Mouse (Mus musculus): ENCODE results near the gene Tinagl1. TPM values are rescaled to one million over a fixed set of nuclear protein-coding genes. Genes with fewer than 3 reads are reported as not detected.

The Tinagl1 gene
- total RNA-seq, 1 experiment from 2014 or later = not detected

GRCm38 (mm10) chr4:130180909-130181602 lies 6.1 kb upstream of the Tinagl1 start:
- ATAC-seq (replicated peaks; ENCODE audit: insufficient number of reproducible peaks, low FRiP score, low TSS enrichment, poor library complexity, severe bottlenecking) = no peak

- ATAC-seq (replicated peaks; ENCODE audit: insufficient number of reproducible peaks, low FRiP score, low TSS enrichment, poor library complexity, severe bottlenecking) = no peak
Measured at GRCm38 (mm10) chr4:130179876-130180275, 5.0 kb upstream of the Tinagl1 start.

- ATAC-seq (replicated peaks; ENCODE audit: insufficient number of reproducible peaks, low FRiP score, low TSS enrichment, poor library complexity, severe bottlenecking) = no peak
Measured at GRCm38 (mm10) chr4:130177536-130177935, 2.6 kb upstream of the Tinagl1 start.

GRCm38 (mm10) chr4:130177087-130177486 lies 2.2 kb upstream of the Tinagl1 start:
- no peak for ATAC-seq (replicated peaks; ENCODE audit: insufficient number of reproducible peaks, low FRiP score, low TSS enrichment, poor library complexity, severe bottlenecking)

- no peak for ATAC-seq (replicated peaks; ENCODE audit: insufficient number of reproducible peaks, low FRiP score, low TSS enrichment, poor library complexity, severe bottlenecking)
Measured at GRCm38 (mm10) chr4:130176156-130176720, 1.3 kb upstream of the Tinagl1 start.

- no peak for ATAC-seq (replicated peaks; ENCODE audit: insufficient number of reproducible peaks, low FRiP score, low TSS enrichment, poor library complexity, severe bottlenecking)
Measured at GRCm38 (mm10) chr4:130174335-130175031, 439 bp downstream of the Tinagl1 start.

GRCm38 (mm10) chr4:130173911-130174311 lies 1.0 kb downstream of the Tinagl1 start:
- ATAC-seq (replicated peaks; ENCODE audit: insufficient number of reproducible peaks, low FRiP score, low TSS enrichment, poor library complexity, severe bottlenecking) = no peak

- ATAC-seq (replicated peaks; ENCODE audit: insufficient number of reproducible peaks, low FRiP score, low TSS enrichment, poor library complexity, severe bottlenecking) = no peak
Measured at GRCm38 (mm10) chr4:130173060-130173822, 1.7 kb downstream of the Tinagl1 start.

GRCm38 (mm10) chr4:130171951-130172765 lies 2.8 kb downstream of the Tinagl1 start:
- no peak for ATAC-seq (replicated peaks; ENCODE audit: insufficient number of reproducible peaks, low FRiP score, low TSS enrichment, poor library complexity, severe bottlenecking)

- ATAC-seq (replicated peaks; ENCODE audit: insufficient number of reproducible peaks, low FRiP score, low TSS enrichment, poor library complexity, severe bottlenecking) = no peak
Measured at GRCm38 (mm10) chr4:130170362-130170761, 4.6 kb downstream of the Tinagl1 start.

GRCm38 (mm10) chr4:130169411-130169971 lies 5.4 kb downstream of the Tinagl1 start:
- ATAC-seq (replicated peaks; ENCODE audit: insufficient number of reproducible peaks, low FRiP score, low TSS enrichment, poor library complexity, severe bottlenecking) = no peak

- ATAC-seq (replicated peaks; ENCODE audit: insufficient number of reproducible peaks, low FRiP score, low TSS enrichment, poor library complexity, severe bottlenecking) = no peak
Measured at GRCm38 (mm10) chr4:130168280-130169183, 6.4 kb downstream of the Tinagl1 start.

GRCm38 (mm10) chr4:130167814-130168213 lies 7.1 kb downstream of the Tinagl1 start:
- no peak for ATAC-seq (replicated peaks; ENCODE audit: insufficient number of reproducible peaks, low FRiP score, low TSS enrichment, poor library complexity, severe bottlenecking)

GRCm38 (mm10) chr4:130167321-130167720 lies 7.6 kb downstream of the Tinagl1 start:
- ATAC-seq (replicated peaks; ENCODE audit: insufficient number of reproducible peaks, low FRiP score, low TSS enrichment, poor library complexity, severe bottlenecking) = no peak

- ATAC-seq (replicated peaks; ENCODE audit: insufficient number of reproducible peaks, low FRiP score, low TSS enrichment, poor library complexity, severe bottlenecking) = no peak
Measured at GRCm38 (mm10) chr4:130166592-130166991, 8.3 kb downstream of the Tinagl1 start.

GRCm38 (mm10) chr4:130166061-130166460 lies 8.9 kb downstream of the Tinagl1 start:
- no peak for ATAC-seq (replicated peaks; ENCODE audit: insufficient number of reproducible peaks, low FRiP score, low TSS enrichment, poor library complexity, severe bottlenecking)

GRCm38 (mm10) chr4:130164121-130164520 lies 10.8 kb downstream of the Tinagl1 start:
- ATAC-seq (replicated peaks; ENCODE audit: insufficient number of reproducible peaks, low FRiP score, low TSS enrichment, poor library complexity, severe bottlenecking) = no peak

All from monocyte, adult 5-6 weeks (primary cell).